27 mouse cellular contexts compared by ENCODE assay signal in genomic region chr8:8168674-8169073, GRCm38 (mm10).
"Had no signal": no experiment of that assay in that cellular context is flagged by ENCODE, and none has a peak within 500 bp of the region (broad histone marks: within the 10 kb centered on the region; RNA-seq: fewer than 3 reads in every experiment).

No protein-coding gene starts in this region.

- H3K27ac ChIP-seq: embryonic facial prominence, embryonic 10.5 days; embryonic facial prominence, embryonic 12.5 days; embryonic facial prominence, embryonic 13.5 days; embryonic facial prominence, embryonic 15.5 days; forebrain, embryonic 10.5 days; forebrain, embryonic 12.5 days; forebrain, embryonic 13.5 days; forebrain, embryonic 15.5 days; gastrocnemius, adult 2 months had no signal

- DNase-seq: cerebellum, adult 18-20 months; cerebellum, adult 2 months; cerebellum, adult 8-10 months; cerebellum, adult 9-10 months; cerebellum, adult 9-11 months; cerebellum, postnatal 10 days; cerebellum, postnatal 14 days; cerebellum, postnatal 25 days; cerebellum, postnatal 36 days; embryo, embryonic 11 days; forebrain, postnatal 0 days; gastrocnemius, adult 2 months; gastrocnemius, postnatal 10 days; gastrocnemius, postnatal 14 days; gastrocnemius, postnatal 25 days; gastrocnemius, postnatal 36 days had no signal

- ATAC-seq: forebrain, embryonic 13.5 days; forebrain, embryonic 14.5 days; forebrain, embryonic 15.5 days; forebrain, embryonic 16.5 days; forebrain, postnatal 0 days had no signal

- H3K4me1 ChIP-seq: embryonic facial prominence, embryonic 10.5 days; embryonic facial prominence, embryonic 12.5 days; embryonic facial prominence, embryonic 13.5 days; embryonic facial prominence, embryonic 15.5 days; forebrain, embryonic 12.5 days; forebrain, embryonic 13.5 days; forebrain, embryonic 15.5 days had no signal

- H3K9me3 ChIP-seq: embryonic facial prominence, embryonic 10.5 days; embryonic facial prominence, embryonic 12.5 days; embryonic facial prominence, embryonic 13.5 days; embryonic facial prominence, embryonic 15.5 days; forebrain, embryonic 10.5 days; forebrain, embryonic 12.5 days; forebrain, embryonic 13.5 days; forebrain, embryonic 15.5 days had no signal

- H3K4me3 ChIP-seq: embryonic facial prominence, embryonic 10.5 days; embryonic facial prominence, embryonic 12.5 days; embryonic facial prominence, embryonic 13.5 days; embryonic facial prominence, embryonic 15.5 days; erythroblast, embryonic 14.5 days; forebrain, embryonic 10.5 days; forebrain, embryonic 12.5 days; forebrain, embryonic 13.5 days; forebrain, embryonic 15.5 days; gastrocnemius, adult 2 months had no signal

- H3K4me2 ChIP-seq: embryonic facial prominence, embryonic 12.5 days; embryonic facial prominence, embryonic 13.5 days; embryonic facial prominence, embryonic 15.5 days; forebrain, embryonic 12.5 days; forebrain, embryonic 13.5 days; forebrain, embryonic 15.5 days had no signal

- H3K9ac ChIP-seq: embryonic facial prominence, embryonic 12.5 days; embryonic facial prominence, embryonic 13.5 days; embryonic facial prominence, embryonic 15.5 days; forebrain, embryonic 12.5 days; forebrain, embryonic 13.5 days; forebrain, embryonic 15.5 days; forebrain, postnatal 0 days had no signal

- H3K27me3 ChIP-seq: embryonic facial prominence, embryonic 12.5 days; embryonic facial prominence, embryonic 13.5 days; embryonic facial prominence, embryonic 15.5 days; forebrain, embryonic 12.5 days; forebrain, embryonic 13.5 days; forebrain, embryonic 15.5 days had no signal

- H3K36me3 ChIP-seq: embryonic facial prominence, embryonic 10.5 days; embryonic facial prominence, embryonic 12.5 days; embryonic facial prominence, embryonic 13.5 days; embryonic facial prominence, embryonic 15.5 days; forebrain, embryonic 10.5 days; forebrain, embryonic 12.5 days; forebrain, embryonic 15.5 days had no signal
